Mouse (Mus musculus): ENCODE results near the gene Dus1l. TPM values are rescaled to one million over a fixed set of nuclear protein-coding genes. Genes with fewer than 3 reads are reported as not detected.

The Dus1l gene
- polyA plus RNA-seq, 1 experiment = 65.8 TPM

DNA sequence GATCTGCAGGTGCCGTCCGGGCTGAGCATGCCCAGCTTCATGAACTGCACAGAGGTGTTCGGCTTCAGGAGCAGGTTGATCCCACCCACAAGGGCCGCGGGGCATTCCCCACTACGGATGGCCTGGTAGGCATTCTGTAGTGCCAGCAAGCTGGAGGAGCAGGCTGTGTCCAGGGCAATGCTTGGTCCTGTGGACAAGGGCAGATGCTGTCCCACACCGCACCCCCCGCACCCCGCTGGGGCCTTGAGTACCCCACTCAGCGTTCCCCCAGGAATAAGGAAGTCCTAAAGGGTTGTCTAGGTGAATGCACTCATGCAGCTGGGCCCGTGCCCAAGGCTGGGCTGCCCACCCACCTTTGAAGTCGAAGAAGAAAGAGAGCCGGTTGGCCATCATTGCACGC is 24.3 kb upstream of the Dus1l start:
- DNase-seq = no peak
- no peak overlapping the region for H3K27ac ChIP-seq (ENCODE audit: control insufficient read depth, insufficient read depth, low read length)
- no peak for TF ChIP-seq POLR2A (IDR thresholded peaks at IDR 0.05; ENCODE audit: control insufficient read depth, extremely low read depth, insufficient read depth, low read length, poor library complexity)
- TF ChIP-seq CTCF (IDR thresholded peaks at IDR 0.05; ENCODE audit: borderline replicate concordance, control insufficient read depth, extremely low read depth, insufficient read depth, low read length, poor library complexity) = no peak
- H3K27me3 ChIP-seq (ENCODE audit: control insufficient read depth, insufficient read depth, low read length) = no peaks in the 10 kb centered on the region
- H3K4me3 ChIP-seq (ENCODE audit: control insufficient read depth, insufficient read depth, low read length) = no peak overlapping the region
- peaks cover 47% of the 10 kb centered on the region for H3K36me3 ChIP-seq (ENCODE audit: control insufficient read depth, insufficient read depth, low read length)
- WGBS = 98% methylated on average over 14 of the region's 14 CpGs
- H3K4me1 ChIP-seq (replicated peaks; ENCODE audit: control insufficient read depth, insufficient read depth, low read length) = peaks cover 23% of the 10 kb centered on the region

DNA sequence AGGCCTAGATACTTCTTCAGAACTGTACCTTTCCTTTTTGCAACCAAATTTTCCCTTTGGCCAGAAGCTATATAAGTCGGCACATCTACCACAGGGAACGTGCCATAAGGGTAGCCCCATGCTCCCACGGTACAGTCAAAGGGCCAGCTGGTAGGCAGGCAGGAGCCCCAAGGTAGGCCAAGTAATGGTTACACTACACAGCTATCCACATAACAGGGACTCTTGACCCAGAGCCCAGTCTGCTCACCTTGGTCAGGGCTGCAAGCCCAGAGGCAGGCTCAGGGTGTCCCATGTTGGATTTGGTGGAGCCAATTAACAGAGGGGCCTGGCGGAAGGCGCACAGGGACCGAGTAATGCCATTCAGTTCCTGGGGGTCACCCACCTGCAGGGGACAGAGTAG is 23.4 kb upstream of the Dus1l start:
- no peak for TF ChIP-seq POLR2A (IDR thresholded peaks at IDR 0.05; ENCODE audit: control insufficient read depth, extremely low read depth, insufficient read depth, low read length, poor library complexity)
- no peak for TF ChIP-seq CTCF (IDR thresholded peaks at IDR 0.05; ENCODE audit: borderline replicate concordance, control insufficient read depth, extremely low read depth, insufficient read depth, low read length, poor library complexity)
- Histone ChIP-seq H3K4me3 (ENCODE audit: control insufficient read depth, insufficient read depth, low read length) (no peak overlapping the region), H3K4me1 (replicated peaks; ENCODE audit: control insufficient read depth, insufficient read depth, low read length) (peaks cover 13% of the 10 kb centered on the region), H3K27ac (ENCODE audit: control insufficient read depth, insufficient read depth, low read length) (no peak overlapping the region), H3K27me3 (ENCODE audit: control insufficient read depth, insufficient read depth, low read length) (no peaks in the 10 kb centered on the region), H3K36me3 (ENCODE audit: control insufficient read depth, insufficient read depth, low read length) (peaks cover 57% of the 10 kb centered on the region)
- WGBS = 98% methylated on average over 6 of the region's 6 CpGs
- DNase-seq = no peak

DNA sequence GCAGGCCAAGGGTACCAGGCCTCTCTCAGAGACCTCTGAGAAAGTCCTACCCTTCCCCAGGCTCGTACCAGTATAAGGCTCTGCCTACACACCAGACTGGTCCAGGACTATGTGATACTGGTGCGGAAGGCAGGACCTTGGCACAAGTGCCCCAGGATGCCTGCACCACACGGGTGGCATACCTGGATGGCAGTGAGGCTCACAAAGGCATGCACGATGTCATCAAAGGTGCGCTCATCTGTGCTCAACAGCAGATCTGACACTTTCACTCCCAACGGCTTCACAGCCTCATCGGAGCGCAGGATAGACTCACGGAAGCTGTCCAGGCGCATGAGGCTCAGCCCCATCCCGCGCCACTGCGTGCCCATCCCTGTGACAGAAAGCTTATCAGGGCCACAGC is 22.0 kb upstream of the Dus1l start:
- Histone ChIP-seq H3K4me3 (ENCODE audit: control insufficient read depth, insufficient read depth, low read length) (no peak overlapping the region), H3K4me1 (replicated peaks; ENCODE audit: control insufficient read depth, insufficient read depth, low read length) (peaks cover 11% of the 10 kb centered on the region), H3K27me3 (ENCODE audit: control insufficient read depth, insufficient read depth, low read length) (no peaks in the 10 kb centered on the region), H3K36me3 (ENCODE audit: control insufficient read depth, insufficient read depth, low read length) (peaks cover 64% of the 10 kb centered on the region), H3K27ac (ENCODE audit: control insufficient read depth, insufficient read depth, low read length) (no peak overlapping the region)
- DNase-seq = no peak
- WGBS = 96% methylated on average over 13 of the region's 13 CpGs
- TF ChIP-seq CTCF (IDR thresholded peaks at IDR 0.05; ENCODE audit: borderline replicate concordance, control insufficient read depth, extremely low read depth, insufficient read depth, low read length, poor library complexity) (no peak), POLR2A (IDR thresholded peaks at IDR 0.05; ENCODE audit: control insufficient read depth, extremely low read depth, insufficient read depth, low read length, poor library complexity) (no peak)

DNA sequence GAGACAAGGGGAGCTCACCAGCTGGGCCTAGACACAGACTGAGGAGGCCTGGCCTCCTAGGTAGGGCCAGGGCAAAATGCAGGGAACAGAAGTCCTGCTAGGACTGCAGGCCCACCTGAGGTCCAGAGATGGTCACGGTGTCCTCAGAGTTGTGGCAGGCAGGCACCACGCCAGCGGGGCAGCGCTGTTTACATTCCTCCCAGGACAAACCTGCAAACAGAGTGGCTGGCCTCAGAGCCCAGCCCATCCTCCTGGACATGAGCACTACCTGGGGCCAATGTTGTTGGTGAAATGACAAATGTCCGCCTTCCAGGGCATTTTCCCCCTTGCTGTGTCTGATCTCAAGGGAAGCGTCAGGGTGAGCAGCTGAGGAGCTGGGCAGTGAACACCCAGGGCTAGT is 21.2 kb upstream of the Dus1l start:
- WGBS = 98% methylated on average over 6 of the region's 6 CpGs
- H3K4me1 ChIP-seq (replicated peaks; ENCODE audit: control insufficient read depth, insufficient read depth, low read length) = peaks cover 3% of the 10 kb centered on the region
- DNase-seq = no peak
- H3K27ac ChIP-seq (ENCODE audit: control insufficient read depth, insufficient read depth, low read length) = no peak overlapping the region
- no peak for TF ChIP-seq POLR2A (IDR thresholded peaks at IDR 0.05; ENCODE audit: control insufficient read depth, extremely low read depth, insufficient read depth, low read length, poor library complexity)
- TF ChIP-seq CTCF (IDR thresholded peaks at IDR 0.05; ENCODE audit: borderline replicate concordance, control insufficient read depth, extremely low read depth, insufficient read depth, low read length, poor library complexity) = no peak
- H3K36me3 ChIP-seq (ENCODE audit: control insufficient read depth, insufficient read depth, low read length) = peaks cover 67% of the 10 kb centered on the region
- no peaks in the 10 kb centered on the region for H3K27me3 ChIP-seq (ENCODE audit: control insufficient read depth, insufficient read depth, low read length)
- H3K4me3 ChIP-seq (ENCODE audit: control insufficient read depth, insufficient read depth, low read length) = no peak overlapping the region

DNA sequence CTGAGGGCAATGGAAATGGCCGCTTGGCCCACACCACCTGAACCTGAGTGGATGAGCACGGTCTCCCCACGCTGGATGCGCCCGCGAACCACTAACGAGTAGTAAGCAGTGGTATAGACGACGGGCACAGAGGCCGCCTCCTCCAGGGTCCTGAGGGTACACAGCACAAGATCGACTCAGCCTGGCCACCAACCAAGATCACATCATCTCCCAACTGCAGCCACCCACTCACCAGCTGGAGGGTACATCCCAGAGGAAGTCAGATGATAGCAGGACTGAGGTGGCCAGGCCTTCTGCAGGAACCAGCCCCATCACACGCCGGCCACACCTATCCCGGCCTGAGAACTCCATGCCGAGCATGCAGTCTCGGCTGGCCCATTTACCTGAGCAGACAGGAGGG is 15.9 kb upstream of the Dus1l start:
- TF ChIP-seq CTCF (IDR thresholded peaks at IDR 0.05; ENCODE audit: borderline replicate concordance, control insufficient read depth, extremely low read depth, insufficient read depth, low read length, poor library complexity) = no peak
- TF ChIP-seq POLR2A (IDR thresholded peaks at IDR 0.05; ENCODE audit: control insufficient read depth, extremely low read depth, insufficient read depth, low read length, poor library complexity) = no peak
- no peak overlapping the region for H3K4me3 ChIP-seq (ENCODE audit: control insufficient read depth, insufficient read depth, low read length)
- no peak overlapping the region for H3K27ac ChIP-seq (ENCODE audit: control insufficient read depth, insufficient read depth, low read length)
- no peak for DNase-seq
- WGBS = 96% methylated on average over 16 of the region's 16 CpGs
- H3K36me3 ChIP-seq (ENCODE audit: control insufficient read depth, insufficient read depth, low read length) = peaks cover 84% of the 10 kb centered on the region
- no peaks in the 10 kb centered on the region for H3K4me1 ChIP-seq (replicated peaks; ENCODE audit: control insufficient read depth, insufficient read depth, low read length)
- no peaks in the 10 kb centered on the region for H3K27me3 ChIP-seq (ENCODE audit: control insufficient read depth, insufficient read depth, low read length)

DNA sequence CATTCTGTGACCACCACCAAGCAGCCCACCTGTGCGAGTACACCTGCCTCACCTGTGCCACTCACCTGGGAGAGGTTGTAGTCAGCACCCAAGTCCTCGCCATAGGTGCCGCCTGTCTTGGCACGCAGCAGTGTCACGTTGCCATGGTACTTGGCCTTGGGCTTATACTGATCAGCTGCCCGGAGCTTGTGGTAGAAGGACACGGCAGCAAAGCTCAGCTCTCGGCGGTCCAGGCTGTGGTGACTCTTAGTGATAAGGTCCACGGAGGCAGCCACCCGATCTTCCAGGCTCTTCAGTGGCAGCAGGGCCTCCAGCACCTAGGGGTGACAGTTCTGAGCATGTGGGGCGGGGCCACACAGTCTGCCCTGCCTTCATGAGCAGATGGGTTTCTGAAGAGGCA is 11.8 kb upstream of the Dus1l start:
- H3K4me3 ChIP-seq (ENCODE audit: control insufficient read depth, insufficient read depth, low read length) = no peak overlapping the region
- DNase-seq = no peak
- H3K27ac ChIP-seq (ENCODE audit: control insufficient read depth, insufficient read depth, low read length) = no peak overlapping the region
- peaks cover 58% of the 10 kb centered on the region for H3K36me3 ChIP-seq (ENCODE audit: control insufficient read depth, insufficient read depth, low read length)
- 96% methylated on average over 12 of the region's 12 CpGs for WGBS
- TF ChIP-seq CTCF (IDR thresholded peaks at IDR 0.05; ENCODE audit: borderline replicate concordance, control insufficient read depth, extremely low read depth, insufficient read depth, low read length, poor library complexity) (no peak), POLR2A (IDR thresholded peaks at IDR 0.05; ENCODE audit: control insufficient read depth, extremely low read depth, insufficient read depth, low read length, poor library complexity) (no peak)
- no peaks in the 10 kb centered on the region for H3K4me1 ChIP-seq (replicated peaks; ENCODE audit: control insufficient read depth, insufficient read depth, low read length)
- H3K27me3 ChIP-seq (ENCODE audit: control insufficient read depth, insufficient read depth, low read length) = no peaks in the 10 kb centered on the region
